Mouse (Mus musculus) thymus, adult 18-20 months (tissue): ENCODE data around the gene Cox4i1.
"Not testable (repeated sequence)": the region's sequence is repeated elsewhere in the genome, so short reads cannot be mapped to it uniquely, and the experiment has no call there.

Experiments
- DNase-seq, 2 experiments: peaks; one replicate each; pipeline ENCODE4 v3.0.0; 2022; ENCODE audit warnings: mixed read lengths in 2 of 2

Cox4i1 gene

GRCm38 (mm10) chr8:120665726-120666455, 2.1 kb upstream of the Cox4i1 start:
- no peak for DNase-seq

DNA sequence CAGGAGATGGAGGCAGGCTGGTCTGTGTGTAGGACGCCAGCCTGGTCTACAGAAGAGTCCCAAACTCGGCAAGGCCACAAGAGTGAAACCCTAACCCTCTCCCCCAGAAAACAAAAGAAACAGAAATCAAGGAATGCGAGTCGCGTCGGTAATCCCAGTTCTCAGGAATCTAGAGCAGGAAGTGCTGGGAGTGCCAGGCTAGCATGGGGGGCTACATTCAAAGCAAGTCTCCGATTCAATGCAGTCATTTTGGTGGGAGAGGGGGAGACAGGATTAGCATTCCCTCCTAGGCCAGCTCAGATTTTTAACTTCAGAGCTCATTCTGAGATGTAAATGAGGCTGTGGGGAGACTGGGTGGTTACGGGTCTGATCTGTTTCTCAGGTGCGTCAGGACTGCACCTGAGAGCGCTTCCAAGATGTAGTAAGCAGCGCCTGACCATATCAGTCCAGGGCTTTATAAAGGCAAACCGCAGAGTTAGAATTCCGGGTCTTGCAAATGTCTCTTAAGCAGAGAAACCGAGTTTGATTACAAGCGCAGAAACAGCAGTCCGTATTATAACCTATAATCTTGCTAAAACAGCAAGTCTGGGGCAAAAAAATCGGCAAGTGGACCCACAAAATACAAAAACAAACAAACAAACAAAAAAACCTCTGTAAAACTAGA, 1.1 kb upstream of the Cox4i1 start:
- DNase-seq: no peak

GRCm38 (mm10) chr8:120668374-120668905, 418 bp downstream of the Cox4i1 start, which contains the start of gene Emc8:
TSS of gene Emc8 (minus strand) at chr8:120668573.
- DNase-seq: peak in 1 of 2 experiments; percentile 31

- no peak for DNase-seq
Observed at GRCm38 (mm10) chr8:120671775-120672174, 3.8 kb downstream of the Cox4i1 start.

- no peak for DNase-seq
Observed at GRCm38 (mm10) chr8:120672626-120673229, 4.7 kb downstream of the Cox4i1 start.

GRCm38 (mm10) chr8:120673298-120673697, 5.3 kb downstream of the Cox4i1 start:
- DNase-seq: no peak

- DNase-seq: no peak
Observed at GRCm38 (mm10) chr8:120675718-120676117, 7.7 kb downstream of the Cox4i1 start.

DNA sequence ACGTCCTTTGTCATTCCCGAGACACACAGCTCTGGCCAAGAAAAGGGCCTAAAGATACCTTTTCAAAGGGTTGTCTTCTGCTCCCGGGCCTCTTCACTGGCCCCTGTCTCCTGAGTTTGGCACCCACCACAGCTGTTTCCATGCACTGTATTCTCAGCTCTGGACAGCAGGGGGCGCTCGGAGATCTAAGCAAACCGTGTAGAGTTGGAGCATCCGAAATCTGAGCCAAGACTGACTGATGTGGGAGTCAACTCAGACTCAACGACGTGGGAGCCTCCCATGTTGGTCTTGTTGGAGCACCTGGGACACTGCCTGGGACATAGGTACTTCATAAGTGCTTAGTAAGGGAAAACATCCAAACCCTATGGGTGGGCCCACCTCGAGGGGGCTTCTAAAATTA, 10.4 kb downstream of the Cox4i1 start:
- peak; percentile 55 to 65 for DNase-seq

GRCm38 (mm10) chr8:120679629-120680387, 11.8 kb downstream of the Cox4i1 start:
- DNase-seq: no peak

- DNase-seq: not testable (repeated sequence)
Observed at GRCm38 (mm10) chr8:120680405-120680804, 12.4 kb downstream of the Cox4i1 start.

GRCm38 (mm10) chr8:120681113-120681512, 13.1 kb downstream of the Cox4i1 start:
- DNase-seq: no peak

DNA sequence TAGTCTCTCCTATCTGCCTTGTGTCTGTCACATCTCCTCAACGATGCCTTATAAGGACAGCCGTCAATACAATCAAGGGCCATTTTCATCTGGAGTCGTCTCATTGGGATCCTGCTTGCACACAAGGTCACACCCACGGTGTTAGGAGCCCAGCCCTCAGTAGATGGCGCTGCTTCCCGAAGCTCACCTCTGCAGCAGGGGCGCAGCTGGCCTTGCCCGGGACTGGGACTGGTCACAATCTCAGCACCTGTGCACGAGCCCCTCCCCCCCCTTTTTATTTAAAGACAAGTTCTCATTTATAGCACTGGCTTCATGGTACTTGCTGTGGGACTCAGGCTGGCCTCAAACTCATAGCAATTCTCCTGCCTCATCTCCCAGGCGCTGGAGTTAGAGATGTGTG, 15.6 kb downstream of the Cox4i1 start:
- peak; percentile 60 for DNase-seq

DNA sequence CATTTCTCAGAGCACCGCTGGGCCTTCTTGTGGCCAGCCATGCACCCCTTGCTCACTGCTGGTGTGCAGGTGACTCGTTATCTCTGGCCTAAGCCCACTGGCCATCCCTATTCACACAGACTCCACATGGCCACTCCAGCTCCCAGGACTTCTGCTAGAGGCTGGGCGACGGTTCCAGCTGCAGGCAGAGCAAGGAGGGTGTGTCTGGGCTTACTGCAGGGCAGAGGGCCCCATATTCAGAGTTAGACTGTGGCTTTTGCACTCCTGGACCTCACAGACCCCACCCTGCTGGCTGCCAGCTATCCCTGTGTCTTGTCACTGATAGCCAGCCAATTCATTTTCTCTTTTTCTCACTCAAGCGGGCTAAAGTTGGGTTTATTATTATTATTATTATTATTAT, 16.1 kb downstream of the Cox4i1 start:
- DNase-seq: no peak

DNA sequence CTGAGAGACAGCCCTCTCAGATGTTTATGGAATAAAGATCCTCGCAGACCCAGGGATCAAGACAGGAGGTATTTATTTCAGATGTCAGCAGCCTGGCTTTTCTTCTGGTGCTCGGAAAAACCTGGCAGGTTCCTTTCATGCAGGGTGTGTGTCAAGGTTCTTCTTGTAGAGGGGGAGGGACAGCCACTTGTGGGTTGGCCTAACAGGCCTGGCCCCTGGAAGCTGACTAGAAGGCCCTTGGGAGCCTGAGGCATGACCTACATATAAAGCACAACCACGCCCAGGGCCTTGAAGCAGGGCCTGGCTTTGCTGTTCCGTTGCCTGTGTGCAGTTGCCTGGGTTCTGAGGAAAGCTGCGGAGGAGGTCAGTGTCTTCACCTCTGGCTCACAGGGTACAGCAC, 17.1 kb downstream of the Cox4i1 start:
- DNase-seq: no peak

DNA sequence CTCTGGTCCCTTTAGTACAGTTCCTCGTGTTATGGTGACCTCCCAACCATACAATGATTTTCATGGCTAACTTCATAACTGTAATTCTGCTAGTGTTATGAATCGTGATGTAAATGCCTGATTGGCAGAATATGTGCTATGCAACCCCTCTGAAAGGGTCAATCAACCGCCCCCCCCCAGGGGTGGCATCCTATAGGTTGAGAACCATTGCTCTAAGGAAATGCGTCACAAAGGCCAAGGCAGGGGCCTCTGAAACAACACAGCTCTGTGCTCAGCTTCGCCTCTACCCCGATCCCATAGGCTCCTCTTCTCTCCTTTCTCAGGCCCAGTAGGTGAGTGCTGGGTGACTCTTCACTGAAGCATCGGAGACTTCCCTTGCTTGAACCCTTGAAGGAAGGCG, 17.6 kb downstream of the Cox4i1 start:
- no peak for DNase-seq

DNA sequence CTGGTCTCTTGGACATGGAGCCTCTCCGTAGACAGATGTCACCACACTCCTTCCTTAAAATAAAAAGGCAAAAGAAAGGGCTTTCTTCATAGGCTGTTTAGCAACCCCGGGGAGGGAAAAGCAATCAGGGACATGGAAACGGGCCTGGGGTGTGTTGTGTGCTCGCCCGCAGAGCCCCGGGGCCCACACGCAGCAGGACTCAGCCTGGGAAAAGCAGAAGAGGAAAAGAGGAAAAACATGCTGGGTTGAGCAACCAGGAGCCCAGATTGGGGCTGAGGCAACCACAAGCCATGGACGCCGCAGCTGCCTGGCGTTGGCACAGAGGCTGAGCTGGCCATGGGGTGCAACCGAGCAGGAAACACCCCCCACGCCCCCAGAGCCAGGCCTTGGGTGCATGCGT, 18.0 kb downstream of the Cox4i1 start:
- no peak for DNase-seq

DNA sequence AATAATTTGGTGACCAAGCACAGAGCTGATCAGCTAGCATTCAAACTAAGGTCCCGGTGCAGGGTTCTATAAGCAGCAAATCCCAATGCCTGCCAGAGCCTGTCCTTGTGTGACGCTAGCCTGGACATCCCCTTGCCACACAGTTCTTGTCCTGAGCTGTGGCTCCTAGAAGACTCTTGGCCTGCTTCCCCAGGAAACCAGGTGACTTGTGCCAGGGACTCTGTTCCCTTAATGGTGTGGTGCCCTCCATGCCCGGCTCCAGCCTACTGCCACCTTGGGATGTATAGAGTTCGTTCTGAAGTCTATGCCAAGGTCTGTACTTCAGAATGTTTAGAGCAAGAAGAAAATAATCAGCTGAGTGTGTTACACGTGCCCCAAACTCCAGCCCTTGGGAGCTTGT, 18.6 kb downstream of the Cox4i1 start:
- no peak for DNase-seq

DNA sequence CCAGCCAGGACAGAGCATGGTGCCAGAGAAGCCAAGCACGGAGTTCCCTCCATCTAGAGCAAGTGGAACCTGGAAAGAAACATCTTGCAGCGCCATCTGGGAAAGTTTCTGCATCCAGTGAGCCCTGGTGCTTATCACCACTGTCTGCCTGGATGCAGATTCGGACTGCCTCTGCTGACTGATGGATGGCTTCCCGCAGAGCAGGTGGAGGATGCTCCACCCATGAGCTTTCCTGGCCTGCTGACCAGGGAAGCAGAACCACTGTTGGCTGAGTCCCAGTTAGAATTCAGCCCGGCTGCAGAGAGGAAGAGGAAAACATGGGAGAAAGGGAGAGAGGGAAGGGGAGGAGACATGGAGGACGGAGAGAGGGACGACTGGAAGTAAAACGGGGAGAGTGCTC, 19.8 kb downstream of the Cox4i1 start:
- DNase-seq: no peak

DNA sequence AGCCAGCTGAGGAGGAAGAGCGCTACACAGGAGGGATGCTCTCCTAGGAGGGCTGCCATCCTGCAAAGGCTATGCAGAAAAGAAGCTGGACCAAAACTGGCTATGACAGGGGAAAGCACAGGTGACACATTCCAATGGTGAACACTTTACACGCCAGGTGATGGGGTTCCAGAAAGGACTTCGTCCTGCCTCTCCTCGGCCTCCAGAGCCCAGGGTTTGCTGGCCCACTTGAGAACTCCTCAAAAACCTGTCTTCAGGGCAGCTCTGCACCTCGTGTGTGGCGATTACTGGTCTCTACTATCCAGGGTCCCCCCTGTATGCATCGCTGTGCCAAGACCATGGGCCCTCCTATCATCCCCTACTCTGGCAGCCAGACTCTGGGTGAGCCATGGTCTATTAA, 20.5 kb downstream of the Cox4i1 start:
- no peak for DNase-seq

DNA sequence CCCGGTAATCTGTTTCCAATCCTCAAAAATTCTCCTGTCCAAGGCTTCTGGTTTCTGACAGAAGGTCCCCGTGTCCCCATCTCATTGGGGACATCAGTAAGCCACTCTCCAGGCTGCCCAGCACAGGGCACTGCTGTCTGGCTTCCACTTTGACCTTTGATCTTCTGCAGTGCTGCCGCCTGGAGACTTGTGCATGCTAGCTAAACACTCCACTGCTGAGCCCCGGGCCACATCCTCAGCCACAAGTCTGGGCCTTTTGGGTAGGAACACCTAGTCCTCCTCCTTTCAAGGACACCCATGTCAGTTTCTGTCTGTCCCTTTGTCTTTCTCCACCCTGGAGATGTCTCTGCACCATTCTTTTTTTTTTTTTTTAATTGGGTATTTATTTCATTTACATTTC, 24.9 kb downstream of the Cox4i1 start:
- DNase-seq: no peak

DNA sequence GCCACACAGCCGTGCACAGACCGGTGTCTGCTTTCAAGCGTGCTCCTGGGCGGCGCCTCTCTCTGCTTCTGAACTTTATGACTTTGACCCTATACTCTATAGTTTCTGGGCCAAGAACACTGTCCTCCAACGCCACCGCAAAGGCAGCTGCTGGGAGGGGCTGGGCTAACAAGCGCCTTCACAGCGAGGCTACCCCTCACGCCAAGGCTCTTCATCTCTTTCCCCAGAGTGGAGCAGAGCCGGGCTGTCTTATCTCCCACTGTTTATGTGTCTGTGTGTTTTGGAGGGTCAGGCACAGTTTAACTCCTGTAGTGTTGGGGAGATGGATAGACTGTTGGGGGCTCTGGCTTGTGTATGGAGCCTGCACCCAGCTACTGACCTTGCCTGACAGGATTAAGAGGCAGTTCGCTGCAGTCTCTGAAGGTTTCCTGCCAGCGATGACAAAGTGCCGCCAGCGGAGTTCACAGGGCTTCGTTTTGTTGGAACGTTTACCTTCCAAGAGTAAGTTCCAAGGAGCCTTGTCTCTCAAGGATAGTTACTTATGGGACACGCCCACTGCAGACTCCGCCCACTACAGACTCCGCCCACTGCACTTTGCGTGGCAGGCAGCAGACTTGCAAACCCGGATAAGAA, 26.0 kb downstream of the Cox4i1 start:
- DNase-seq: no peak

DNA sequence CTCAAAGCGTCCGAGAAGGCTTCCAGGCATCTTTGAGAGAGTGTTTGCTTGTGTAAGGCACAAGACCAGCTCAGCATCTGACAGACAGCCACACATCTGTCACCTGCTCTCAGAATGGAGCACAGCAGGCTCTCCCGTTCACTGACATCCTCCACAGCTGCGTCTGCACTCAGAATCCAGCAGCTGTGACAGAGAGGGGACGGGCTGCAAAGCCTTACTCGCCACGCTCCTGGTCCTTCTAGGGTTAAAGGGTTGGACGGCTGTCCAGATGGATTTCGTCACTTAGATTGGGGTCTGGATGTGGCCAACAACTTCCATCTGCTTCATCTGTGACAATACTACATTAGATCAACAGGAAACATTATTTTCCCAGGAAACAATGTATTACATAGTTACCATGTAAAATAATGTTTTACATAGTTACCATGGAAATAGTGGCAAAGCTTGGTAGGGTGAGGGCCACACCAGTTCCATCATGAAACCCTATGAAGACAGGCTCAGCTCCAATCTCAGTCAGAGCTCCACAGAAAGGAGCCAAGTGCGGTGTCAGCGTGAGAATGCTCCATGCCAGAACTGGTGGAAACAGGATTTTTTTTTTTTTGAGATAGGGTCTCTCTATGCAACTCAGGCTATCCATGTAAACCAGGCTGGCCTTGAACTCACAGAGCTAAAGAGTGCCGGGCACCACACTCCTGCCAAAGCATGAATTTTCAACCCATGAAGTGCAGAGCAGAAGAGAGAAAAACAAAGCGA, 28.6 kb downstream of the Cox4i1 start:
- DNase-seq: peak; percentile 74 to 83
